Mouse (Mus musculus): ENCODE data around the gene Foxb1. TPM values are rescaled to one million over a fixed set of nuclear protein-coding genes. Genes with fewer than 3 reads are reported as not detected.

Foxb1 gene
- not detected for total RNA-seq (2021)

GRCm38 (mm10) chr9:69760371-69761301 lies at the start of gene Foxb1:
Foxb1 (minus strand) TSS chr9:69760940.
- no peak for DNase-seq

- DNase-seq = no peak
These were observed 29.8 kb upstream of the Foxb1 start for GRCm38 (mm10) chr9:69790562-69790961.

GRCm38 (mm10) chr9:69779996-69780395 lies 19.3 kb upstream of the Foxb1 start:
- DNase-seq = no peak

- DNase-seq = no peak
These were observed 9.3 kb upstream of the Foxb1 start for GRCm38 (mm10) chr9:69769949-69770585.

- DNase-seq = no peak
These were observed 8.6 kb upstream of the Foxb1 start for GRCm38 (mm10) chr9:69769091-69769948.

- DNase-seq = no peak
These were observed 7.6 kb upstream of the Foxb1 start for GRCm38 (mm10) chr9:69768136-69768875.

- no peak for DNase-seq
These were observed 6.7 kb upstream of the Foxb1 start for GRCm38 (mm10) chr9:69767421-69767820.

- no peak for DNase-seq
These were observed 6.2 kb upstream of the Foxb1 start for GRCm38 (mm10) chr9:69766936-69767335.

GRCm38 (mm10) chr9:69766301-69766700 lies 5.6 kb upstream of the Foxb1 start:
- DNase-seq = no peak

GRCm38 (mm10) chr9:69765483-69766050 lies 4.8 kb upstream of the Foxb1 start:
- DNase-seq = no peak

GRCm38 (mm10) chr9:69764586-69765482 lies 4.1 kb upstream of the Foxb1 start:
- no peak for DNase-seq

GRCm38 (mm10) chr9:69763681-69764585 lies 3.2 kb upstream of the Foxb1 start:
- DNase-seq = no peak

- DNase-seq = no peak
These were observed 2.0 kb upstream of the Foxb1 start for GRCm38 (mm10) chr9:69762703-69763102.

GRCm38 (mm10) chr9:69762221-69762620 lies 1.5 kb upstream of the Foxb1 start:
- no peak for DNase-seq

- no peak for DNase-seq
These were observed 829 bp upstream of the Foxb1 start for GRCm38 (mm10) chr9:69761569-69761968.

- DNase-seq = no peak
These were observed 969 bp downstream of the Foxb1 start for GRCm38 (mm10) chr9:69759721-69760221.

- DNase-seq = no peak
These were observed 1.7 kb downstream of the Foxb1 start for GRCm38 (mm10) chr9:69758946-69759615.

- DNase-seq = no peak
These were observed 2.2 kb downstream of the Foxb1 start for GRCm38 (mm10) chr9:69758506-69758905.

- no peak for DNase-seq
These were observed 3.5 kb downstream of the Foxb1 start for GRCm38 (mm10) chr9:69757254-69757653.

Data from layer of hippocampus, postnatal 36 days (tissue).